Mouse (Mus musculus): ENCODE data around the gene Tom1l2. TPM values are rescaled to one million over a fixed set of nuclear protein-coding genes. Genes with fewer than 3 reads are reported as not detected.

The Tom1l2 gene
- polyA plus RNA-seq, 1 experiment from 2014 or later: 12.6 TPM

DNA sequence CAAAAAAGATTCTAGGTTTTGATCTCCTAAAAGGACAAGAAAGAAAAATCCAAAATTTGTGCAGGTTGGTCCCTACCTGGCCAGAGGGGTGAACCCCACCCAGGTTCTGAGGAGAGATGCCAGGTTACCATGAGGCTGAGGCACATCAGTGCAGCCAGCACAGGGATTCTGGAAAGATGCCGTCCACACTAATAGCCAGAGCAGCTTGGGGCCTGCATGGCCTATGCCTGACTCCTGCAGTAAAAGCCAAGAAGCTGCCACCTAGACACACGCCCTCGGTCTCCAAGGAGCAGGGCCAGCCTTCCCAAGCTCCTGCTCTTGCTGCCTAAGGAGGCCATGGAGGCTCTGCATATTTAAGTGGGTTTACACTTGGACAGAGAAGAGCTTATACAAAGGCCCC lies 121.4 kb downstream of the Tom1l2 start:
- 85% methylated on average over 3 of the region's 3 CpGs for WGBS
- no peak for ATAC-seq (replicated peaks; ENCODE audit: low FRiP score)

GRCm38 (mm10) chr11:60230512-60230911 lies 122.2 kb downstream of the Tom1l2 start:
- no peak overlapping the region for H3K4me2 ChIP-seq
- no peaks in the 10 kb centered on the region for H3K36me3 ChIP-seq (ENCODE audit: control insufficient read depth, insufficient read depth, low read length)
- no peaks in the 10 kb centered on the region for H3K27me3 ChIP-seq (replicated peaks; ENCODE audit: control insufficient read depth, insufficient read depth, low read length)
- ATAC-seq (replicated peaks; ENCODE audit: low FRiP score) (no peak), DNase-seq (ENCODE audit: low spot score) (no peak)
- H3K4me3 ChIP-seq (ENCODE audit: low read depth, low read length): no peak overlapping the region
- peaks cover 16% of the 10 kb centered on the region for H3K4me1 ChIP-seq (replicated peaks; ENCODE audit: control insufficient read depth, insufficient read depth, low read length)
- no peak overlapping the region for H3K9ac ChIP-seq (ENCODE audit: low read depth, low read length)
- H3K27ac ChIP-seq (ENCODE audit: low read depth, low read length): no peak overlapping the region
- no peaks in the 10 kb centered on the region for H3K9me3 ChIP-seq (ENCODE audit: control insufficient read depth, low read length)
- WGBS: 85% methylated on average over 7 of the region's 7 CpGs

More for the DNA sequence above, 121.4 kb downstream of the Tom1l2 start:
- Histone ChIP-seq H3K4me1 (replicated peaks; ENCODE audit: control insufficient read depth, insufficient read depth, low read length) (peaks cover 16% of the 10 kb centered on the region), H3K27ac (ENCODE audit: low read depth, low read length) (no peak overlapping the region), H3K9me3 (ENCODE audit: control insufficient read depth, low read length) (no peaks in the 10 kb centered on the region), H3K4me3 (ENCODE audit: low read depth, low read length) (no peak overlapping the region), H3K9ac (ENCODE audit: low read depth, low read length) (no peak overlapping the region), H3K36me3 (ENCODE audit: control insufficient read depth, insufficient read depth, low read length) (no peaks in the 10 kb centered on the region), H3K4me2 (no peak overlapping the region), H3K27me3 (replicated peaks; ENCODE audit: control insufficient read depth, insufficient read depth, low read length) (no peaks in the 10 kb centered on the region)
- no peak for DNase-seq (ENCODE audit: low spot score)

DNA sequence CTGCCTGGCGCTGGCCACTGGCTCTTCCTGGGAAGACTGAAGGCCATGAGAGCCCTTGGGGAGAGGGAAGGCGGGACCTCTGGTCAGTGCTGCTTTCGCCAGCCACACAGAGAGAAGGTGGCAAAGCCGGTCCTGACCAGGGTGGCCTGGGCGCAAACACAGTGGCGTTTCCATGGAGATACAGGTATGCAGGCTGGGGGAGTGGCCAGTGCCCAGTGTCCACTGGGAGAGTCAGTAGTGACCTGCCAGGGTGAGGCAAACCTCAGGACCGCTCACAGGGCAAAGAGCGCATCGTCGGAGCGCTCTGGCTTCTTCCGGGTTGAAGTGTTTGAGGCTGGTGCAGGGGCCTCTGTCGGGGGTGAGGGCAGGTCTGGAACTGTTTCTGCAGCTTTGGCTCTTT lies 122.9 kb downstream of the Tom1l2 start:
- 77% methylated on average over 13 of the region's 13 CpGs for WGBS
- Histone ChIP-seq H3K27me3 (replicated peaks; ENCODE audit: control insufficient read depth, insufficient read depth, low read length) (no peaks in the 10 kb centered on the region), H3K9ac (ENCODE audit: low read depth, low read length) (no peak overlapping the region), H3K4me1 (replicated peaks; ENCODE audit: control insufficient read depth, insufficient read depth, low read length) (peaks cover 17% of the 10 kb centered on the region), H3K36me3 (ENCODE audit: control insufficient read depth, insufficient read depth, low read length) (no peaks in the 10 kb centered on the region), H3K4me2 (no peak overlapping the region), H3K4me3 (ENCODE audit: low read depth, low read length) (no peak overlapping the region), H3K27ac (ENCODE audit: low read depth, low read length) (no peak overlapping the region), H3K9me3 (ENCODE audit: control insufficient read depth, low read length) (no peaks in the 10 kb centered on the region)
- ATAC-seq (replicated peaks; ENCODE audit: low FRiP score): no peak
- DNase-seq (ENCODE audit: low spot score): no peak

DNA sequence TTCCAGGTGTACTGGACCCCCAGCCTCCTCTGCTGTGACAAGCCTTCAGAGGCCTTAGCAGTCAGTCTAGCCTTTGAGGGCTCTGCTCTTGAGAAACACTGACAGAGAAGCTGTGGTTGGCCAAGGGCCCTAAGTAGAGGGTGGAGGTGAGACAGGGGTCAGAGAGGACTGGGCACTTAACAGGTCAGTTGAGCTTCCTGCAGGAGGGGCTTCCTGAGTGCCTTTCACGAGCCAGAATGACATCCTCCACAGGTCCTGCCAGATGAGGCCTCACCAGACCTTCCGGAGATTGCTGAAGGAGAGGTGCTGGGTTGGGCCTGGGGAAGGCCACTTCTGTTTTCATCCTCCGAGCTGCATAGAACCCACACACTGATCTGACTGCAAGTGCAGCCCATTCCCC lies 124.2 kb downstream of the Tom1l2 start:
- Histone ChIP-seq H3K27ac (ENCODE audit: low read depth, low read length) (no peak overlapping the region), H3K4me3 (ENCODE audit: low read depth, low read length) (no peak overlapping the region), H3K4me1 (replicated peaks; ENCODE audit: control insufficient read depth, insufficient read depth, low read length) (peaks cover 19% of the 10 kb centered on the region), H3K4me2 (no peak overlapping the region), H3K9ac (ENCODE audit: low read depth, low read length) (no peak overlapping the region), H3K27me3 (replicated peaks; ENCODE audit: control insufficient read depth, insufficient read depth, low read length) (no peaks in the 10 kb centered on the region), H3K36me3 (ENCODE audit: control insufficient read depth, insufficient read depth, low read length) (no peaks in the 10 kb centered on the region), H3K9me3 (ENCODE audit: control insufficient read depth, low read length) (no peaks in the 10 kb centered on the region)
- ATAC-seq (replicated peaks; ENCODE audit: low FRiP score): no peak
- DNase-seq (ENCODE audit: low spot score): no peak
- 62% methylated on average over 3 of the region's 3 CpGs for WGBS

DNA sequence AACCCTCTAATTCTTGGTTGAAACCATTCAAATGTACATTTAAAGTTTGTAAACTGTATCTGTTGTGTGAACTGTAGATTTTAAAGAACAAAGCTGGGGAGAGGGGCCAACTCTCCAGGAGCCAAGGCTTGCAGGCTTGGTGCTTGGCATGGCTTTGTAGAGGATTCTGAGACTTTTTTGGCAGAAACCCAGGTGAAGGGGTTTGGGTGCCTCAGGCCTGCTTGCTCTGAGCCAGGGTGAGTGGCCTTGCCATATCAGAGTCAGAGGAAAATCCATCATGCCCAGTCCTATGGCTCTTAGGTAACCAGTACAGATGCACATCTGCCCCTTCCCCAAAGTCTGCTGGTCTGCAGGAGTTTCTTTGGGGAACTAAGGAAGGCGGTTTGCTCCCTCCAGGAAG lies 126.8 kb downstream of the Tom1l2 start:
- 57% methylated on average over 1 of the region's 1 CpGs for WGBS
- Histone ChIP-seq H3K27ac (ENCODE audit: low read depth, low read length) (no peak overlapping the region), H3K9ac (ENCODE audit: low read depth, low read length) (no peak overlapping the region), H3K36me3 (ENCODE audit: control insufficient read depth, insufficient read depth, low read length) (no peaks in the 10 kb centered on the region), H3K27me3 (replicated peaks; ENCODE audit: control insufficient read depth, insufficient read depth, low read length) (no peaks in the 10 kb centered on the region), H3K4me2 (no peak overlapping the region), H3K4me1 (replicated peaks; ENCODE audit: control insufficient read depth, insufficient read depth, low read length) (peaks cover 31% of the 10 kb centered on the region), H3K9me3 (ENCODE audit: control insufficient read depth, low read length) (no peaks in the 10 kb centered on the region), H3K4me3 (ENCODE audit: low read depth, low read length) (no peak overlapping the region)
- DNase-seq (ENCODE audit: low spot score): no peak
- ATAC-seq (replicated peaks; ENCODE audit: low FRiP score): no peak

DNA sequence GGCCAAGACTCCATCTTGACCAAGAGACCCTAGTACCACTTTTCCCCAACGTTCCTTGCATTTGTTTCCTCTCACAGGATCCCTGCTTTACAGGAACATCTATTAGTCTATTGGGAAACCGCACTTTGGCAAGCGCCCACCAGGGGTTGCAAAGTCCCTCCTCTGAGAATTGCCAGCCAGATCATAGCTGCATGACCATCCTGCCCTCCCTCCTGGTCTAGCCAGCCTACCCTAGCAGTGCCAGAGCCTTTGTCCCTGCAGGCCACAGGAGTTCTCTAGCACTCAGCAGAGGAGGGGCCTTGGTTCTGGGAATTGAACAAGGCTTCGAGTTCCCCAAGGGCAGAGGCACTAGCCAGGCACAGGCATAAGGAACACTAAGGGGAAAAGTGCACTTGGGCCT lies 128.0 kb downstream of the Tom1l2 start:
- DNase-seq (ENCODE audit: low spot score): no peak
- no peaks in the 10 kb centered on the region for H3K36me3 ChIP-seq (ENCODE audit: control insufficient read depth, insufficient read depth, low read length)
- no peak for ATAC-seq (replicated peaks; ENCODE audit: low FRiP score)
- 65% methylated on average over 4 of the region's 4 CpGs for WGBS
- H3K9me3 ChIP-seq (ENCODE audit: control insufficient read depth, low read length): no peaks in the 10 kb centered on the region
- H3K4me2 ChIP-seq: no peak overlapping the region
- no peak overlapping the region for H3K27ac ChIP-seq (ENCODE audit: low read depth, low read length)
- H3K4me1 ChIP-seq (replicated peaks; ENCODE audit: control insufficient read depth, insufficient read depth, low read length): peaks cover 30% of the 10 kb centered on the region
- H3K27me3 ChIP-seq (replicated peaks; ENCODE audit: control insufficient read depth, insufficient read depth, low read length): no peaks in the 10 kb centered on the region
- H3K9ac ChIP-seq (ENCODE audit: low read depth, low read length): no peak overlapping the region
- H3K4me3 ChIP-seq (ENCODE audit: low read depth, low read length): no peak overlapping the region

DNA sequence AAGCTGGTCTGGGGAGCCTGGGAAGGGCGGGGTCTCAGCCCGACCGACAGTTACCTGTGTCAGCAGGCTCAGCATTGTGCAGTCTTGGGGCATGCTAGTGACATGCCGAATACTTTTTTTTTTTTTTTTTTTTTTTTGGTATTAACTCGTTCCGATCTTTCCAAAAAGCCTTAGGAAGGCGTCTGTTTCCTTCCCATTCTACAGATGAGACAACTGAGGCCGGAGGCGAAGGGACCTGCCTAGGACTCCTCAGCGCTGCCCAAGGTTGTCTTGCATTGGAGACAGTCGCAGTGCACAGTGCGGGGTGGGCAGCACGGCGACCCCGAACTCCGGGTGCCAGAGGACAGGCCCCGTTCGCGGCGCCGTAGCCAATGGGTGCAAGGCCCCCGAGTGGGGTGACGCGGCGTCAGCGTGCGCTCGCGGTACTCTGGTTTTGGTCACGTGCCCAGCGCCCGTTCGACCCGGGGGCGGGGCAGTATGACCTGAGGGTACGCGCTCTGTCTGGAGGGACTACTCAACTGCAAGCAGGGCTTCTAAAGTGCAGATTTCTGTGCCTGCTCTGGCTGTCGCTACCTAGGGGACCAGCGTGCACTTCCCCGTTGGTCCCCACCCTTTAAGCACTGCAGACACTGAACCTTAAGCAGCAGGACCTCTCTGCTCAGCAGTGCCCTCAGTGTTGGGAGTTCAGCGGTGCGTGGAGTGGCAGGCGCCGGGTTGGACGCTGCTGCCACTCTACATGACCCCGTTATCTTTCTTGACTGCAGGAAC lies 130.1 kb downstream of the Tom1l2 start, which contains the start of gene Srebf1:
Srebf1 (minus strand) TSS at position 113 of the 768 bp plus-strand sequence.
- Histone ChIP-seq H3K4me1 (replicated peaks; ENCODE audit: control insufficient read depth, insufficient read depth, low read length) (peaks cover 35% of the 10 kb centered on the region), H3K9me3 (ENCODE audit: control insufficient read depth, low read length) (no peaks in the 10 kb centered on the region), H3K36me3 (ENCODE audit: control insufficient read depth, insufficient read depth, low read length) (peaks cover 9% of the 10 kb centered on the region), H3K9ac (ENCODE audit: low read depth, low read length) (peak within 1 kb of the TSS; percentile 58), H3K27ac (ENCODE audit: low read depth, low read length) (peak within 1 kb of the TSS; percentile 89), H3K27me3 (replicated peaks; ENCODE audit: control insufficient read depth, insufficient read depth, low read length) (no peaks in the 10 kb centered on the region), H3K4me3 (ENCODE audit: low read depth, low read length) (peak within 1 kb of the TSS; percentile 50), H3K4me2 (peak within 1 kb of the TSS; percentile 80)
- DNase-seq (ENCODE audit: low spot score): peak; percentile 87
- 4% methylated on average over 46 of the region's 46 CpGs for WGBS
- ATAC-seq (replicated peaks; ENCODE audit: low FRiP score): peak; percentile 83

DNA sequence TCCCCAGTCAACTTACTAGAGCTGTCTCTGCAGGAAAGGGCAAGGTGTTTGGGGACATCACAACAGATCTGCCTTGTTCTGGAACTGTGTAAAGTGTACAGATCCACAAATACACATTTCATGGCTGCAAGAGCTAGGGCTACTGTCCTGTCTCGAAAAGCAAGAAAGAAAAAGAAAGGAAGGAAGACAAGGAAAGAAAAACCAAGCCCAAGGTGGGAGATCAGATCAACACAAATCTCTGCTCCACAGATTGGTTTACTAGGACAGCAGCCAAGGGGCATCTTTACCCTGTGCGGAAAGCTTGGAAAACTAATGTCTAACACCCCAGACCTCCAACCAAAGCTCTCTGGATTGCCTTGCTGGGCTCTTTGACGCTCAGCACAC lies 130.6 kb downstream of the Tom1l2 start:
- Histone ChIP-seq H3K9ac (ENCODE audit: low read depth, low read length) (peak overlapping the region; percentile 58), H3K9me3 (ENCODE audit: control insufficient read depth, low read length) (no peaks in the 10 kb centered on the region), H3K27me3 (replicated peaks; ENCODE audit: control insufficient read depth, insufficient read depth, low read length) (no peaks in the 10 kb centered on the region), H3K4me3 (ENCODE audit: low read depth, low read length) (peak overlapping the region; percentile 50), H3K4me1 (replicated peaks; ENCODE audit: control insufficient read depth, insufficient read depth, low read length) (peaks cover 41% of the 10 kb centered on the region), H3K36me3 (ENCODE audit: control insufficient read depth, insufficient read depth, low read length) (peaks cover 11% of the 10 kb centered on the region), H3K4me2 (peak overlapping the region; percentile 80), H3K27ac (ENCODE audit: low read depth, low read length) (peak overlapping the region; percentile 89)
- no peak for ATAC-seq (replicated peaks; ENCODE audit: low FRiP score)
- no peak for DNase-seq (ENCODE audit: low spot score)
- WGBS: 48% methylated on average over 3 of the region's 3 CpGs

- H3K9me3 ChIP-seq (ENCODE audit: control insufficient read depth, low read length): no peaks in the 10 kb centered on the region
- H3K27ac ChIP-seq (ENCODE audit: low read depth, low read length): 0 out of 2 replicates have a peak overlapping the region, but pooled peaks have one; percentile 73
- ATAC-seq (replicated peaks; ENCODE audit: low FRiP score) (no peak), DNase-seq (ENCODE audit: low spot score) (no peak)
- H3K9ac ChIP-seq (ENCODE audit: low read depth, low read length): no peak overlapping the region
- H3K4me3 ChIP-seq (ENCODE audit: low read depth, low read length): no peak overlapping the region
- 77% methylated on average over 6 of the region's 6 CpGs for WGBS
- no peaks in the 10 kb centered on the region for H3K27me3 ChIP-seq (replicated peaks; ENCODE audit: control insufficient read depth, insufficient read depth, low read length)
- H3K4me2 ChIP-seq: peak overlapping the region; percentile 80
- peaks cover 47% of the 10 kb centered on the region for H3K4me1 ChIP-seq (replicated peaks; ENCODE audit: control insufficient read depth, insufficient read depth, low read length)
- H3K36me3 ChIP-seq (ENCODE audit: control insufficient read depth, insufficient read depth, low read length): peaks cover 11% of the 10 kb centered on the region
These were observed 131.3 kb downstream of the Tom1l2 start for GRCm38 (mm10) chr11:60221425-60221824.

Measured in liver, embryonic 11.5 days (tissue).